Mouse (Mus musculus) liver, postnatal 0 days (tissue): ENCODE measurements at regions not wholly inside any gene's neighbourhood (a gene's known extent, or its start where the extent isn't known, plus 50 kb on each side); places are given as distances from the start of the nearest gene placed in this dataset.

Experiments
- CTCF ChIP-seq: sonication (generic); IDR thresholded peaks from 2 replicates; pipeline ENCODE4 v1.5.1; 2016; ENCODE audit warnings: antibody characterized with exemption, low read depth
- EP300 ChIP-seq: IDR thresholded peaks from 2 replicates; pipeline ENCODE4 v1.6.1; 2016; ENCODE audit warnings: antibody characterized with exemption, low read depth, mild to moderate bottlenecking

DNA sequence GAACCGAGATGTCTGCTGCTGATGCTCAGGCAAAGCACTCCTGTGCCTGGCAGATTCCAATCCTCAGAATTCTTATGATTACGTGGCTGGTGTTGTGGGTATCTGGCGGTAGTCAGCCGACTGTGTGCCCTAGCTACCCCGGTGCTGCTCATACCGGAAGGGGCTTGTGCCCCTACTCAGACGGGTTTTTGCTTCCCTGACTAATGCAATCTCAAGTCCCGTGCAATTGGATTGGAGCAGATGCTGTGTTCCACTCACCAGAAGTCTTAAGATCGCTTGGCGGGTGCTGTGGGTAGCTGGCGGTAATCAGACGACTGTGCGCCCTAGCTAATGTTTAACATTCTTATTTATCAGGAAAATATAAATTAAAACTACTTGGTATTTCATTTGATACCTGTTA is 385.0 kb upstream of the Robo1 start:
- TF ChIP-seq CTCF = no peak
- no peak for TF ChIP-seq EP300
